In genomic region chr2:10372776-10373507, GRCm38 (mm10) we compare ENCODE assay signal across 8 mouse cellular contexts. TPM values are rescaled to one million over a fixed set of nuclear protein-coding genes. Genes with fewer than 3 reads are reported as not detected.
DNase-seq lines count a peak whose midpoint lies in the region; ATAC-seq and TF ChIP-seq lines count a peak whose summit lies in the region.

No protein-coding gene starts in this region.

- TF ChIP-seq POLR2A in spleen, adult 2 months (IDR thresholded peaks at IDR 0.05; ENCODE audit: low read depth, low read length): no peak

- TF ChIP-seq CTCF in spleen, adult 2 months (IDR thresholded peaks at IDR 0.05; ENCODE audit: extremely low read depth, insufficient read depth, insufficient read length, insufficient replicate concordance): no peak
- no peak for TF ChIP-seq CTCF in forebrain, postnatal 0 days (IDR thresholded peaks at IDR 0.05; ENCODE audit: low read depth)

- no peaks in the 10 kb centered on the region for H3K36me3 ChIP-seq in spleen, adult 2 months (ENCODE audit: control insufficient read depth, insufficient read depth, low read length)
- no peaks in the 10 kb centered on the region for H3K36me3 ChIP-seq in forebrain, postnatal 0 days (ENCODE audit: insufficient read depth)
- H3K36me3 ChIP-seq in midbrain, embryonic 12.5 days: no peaks in the 10 kb centered on the region

- H3K4me1 ChIP-seq in spleen, adult 2 months (ENCODE audit: control insufficient read depth, insufficient read depth, insufficient read length): peaks cover 7% of the 10 kb centered on the region; the same call in 1 of the 2 replicates
- H3K4me1 ChIP-seq in forebrain, postnatal 0 days (ENCODE audit: insufficient read depth): peaks cover 19% of the 10 kb centered on the region
- peaks cover 14% of the 10 kb centered on the region for H3K4me1 ChIP-seq in midbrain, embryonic 12.5 days

- peak overlapping the region; percentile 64 for H3K4me3 ChIP-seq in spleen, adult 2 months (ENCODE audit: extremely low read depth, insufficient read depth, insufficient read length)
- H3K4me3 ChIP-seq in forebrain, postnatal 0 days (ENCODE audit: low read depth, low read length): peak overlapping the region; percentile 62
- H3K4me3 ChIP-seq in midbrain, embryonic 12.5 days: peak overlapping the region; percentile 59

- peak overlapping the region; percentile 47 for H3K9ac ChIP-seq in forebrain, postnatal 0 days
- peak overlapping the region; percentile 56 for H3K9ac ChIP-seq in midbrain, embryonic 12.5 days (replicated peaks)

- under 1% methylated on average over 35 of the region's 35 CpGs for WGBS in spleen, adult 2 months
- WGBS in forebrain, postnatal 0 days: under 1% methylated on average over 35 of the region's 35 CpGs
- under 1% methylated on average over 35 of the region's 35 CpGs for WGBS in midbrain, embryonic 12.5 days

- H3K27me3 ChIP-seq in spleen, adult 2 months (ENCODE audit: control insufficient read depth, insufficient read depth, low read length): peaks cover 33% of the 10 kb centered on the region
- peaks cover 59% of the 10 kb centered on the region for H3K27me3 ChIP-seq in forebrain, postnatal 0 days (ENCODE audit: insufficient read depth, low read length)
- H3K27me3 ChIP-seq in midbrain, embryonic 12.5 days: peaks cover 79% of the 10 kb centered on the region

- DNase-seq in cerebellum, postnatal 36 days: peak; percentile 8 to 10
- DNase-seq in cerebellum, adult 9-11 months: no peak
- DNase-seq in spleen, adult 2 months (ENCODE audit: low read depth in 1 of 2, low spot score in 2 of 2): peak in 1 of 2 experiments; percentile 16
- no peak for DNase-seq in spleen, postnatal 14 days (ENCODE audit: low spot score in 2 of 2)
- DNase-seq in forebrain, postnatal 0 days: peak; percentile 35
- DNase-seq in kidney, postnatal 14 days: peak; percentile 23
- DNase-seq in thymus, postnatal 10 days (ENCODE audit: low spot score in 2 of 2): peak; percentile 23 to 28

- ATAC-seq in forebrain, postnatal 0 days: peak; percentile 19; the same call in 1 of the 2 replicates
- ATAC-seq in midbrain, embryonic 12.5 days (ENCODE audit: low FRiP score, low read depth): peak; percentile 18

- peak overlapping the region; percentile 97 for H3K4me2 ChIP-seq in forebrain, postnatal 0 days (ENCODE audit: low read depth)
- peak overlapping the region; percentile 93 for H3K4me2 ChIP-seq in midbrain, embryonic 12.5 days (replicated peaks)

- H3K9me3 ChIP-seq in forebrain, postnatal 0 days (ENCODE audit: low read length): no peaks in the 10 kb centered on the region
- H3K9me3 ChIP-seq in midbrain, embryonic 12.5 days: no peaks in the 10 kb centered on the region

- H3K27ac ChIP-seq in spleen, adult 2 months (ENCODE audit: insufficient read depth, low read length): no peak overlapping the region
- 0 out of 2 replicates have a peak overlapping the region, but pooled peaks have one; percentile 15 for H3K27ac ChIP-seq in forebrain, postnatal 0 days (ENCODE audit: low read depth, low read length)
- no peak overlapping the region for H3K27ac ChIP-seq in midbrain, embryonic 12.5 days (replicated peaks)

RNA-seq across cellular contexts. Expression of gene Sfmbt2, which starts 2.6 kb away (rescaled TPM):
- 0.28 and 0.34 TPM in 2 replicates for polyA plus RNA-seq in spleen, adult 2 months (2012; rRNA removed)
- total RNA-seq in forebrain, postnatal 0 days (2014; rRNA removed): 4.4 and 6.4 TPM in 2 replicates
- 1.6 and 2.2 TPM in 2 replicates for polyA plus RNA-seq in forebrain, postnatal 0 days (2015; fragmentation: Nextera tagmentation; extraction: Ambion mirVana)
- polyA plus RNA-seq in midbrain, embryonic 12.5 days (2016; fragmentation: Nextera tagmentation; extraction: Ambion mirVana): 1.9 and 2.1 TPM in 2 replicates

Comparison
In these comparisons a context has a peak if more than half of its experiments do, and no peak if none do; other contexts are left out.
1. DNase-seq: peak in cerebellum, postnatal 36 days (2 of 2), forebrain, postnatal 0 days (single experiment), kidney, postnatal 14 days (single experiment) and thymus, postnatal 10 days (2 of 2); none in cerebellum, adult 9-11 months (single experiment) and spleen, postnatal 14 days (0 of 2).
2. Peak in every context shown above with its lines, with median percentiles within 50 percentile points of each other: H3K4me3 ChIP-seq.